Mouse (Mus musculus) retina, postnatal 7 days (tissue): Measurements from ENCODE around the gene Sec13.
A peak's percentile ranks its signal among the peaks of the same experiment; 100 is the strongest.

Source experiments
- DNase-seq: peaks from one replicate; pipeline ENCODE4 v3.0.0-alpha.2; 2012; ENCODE audit warnings: low read depth, low spot score

The Sec13 gene

DNA sequence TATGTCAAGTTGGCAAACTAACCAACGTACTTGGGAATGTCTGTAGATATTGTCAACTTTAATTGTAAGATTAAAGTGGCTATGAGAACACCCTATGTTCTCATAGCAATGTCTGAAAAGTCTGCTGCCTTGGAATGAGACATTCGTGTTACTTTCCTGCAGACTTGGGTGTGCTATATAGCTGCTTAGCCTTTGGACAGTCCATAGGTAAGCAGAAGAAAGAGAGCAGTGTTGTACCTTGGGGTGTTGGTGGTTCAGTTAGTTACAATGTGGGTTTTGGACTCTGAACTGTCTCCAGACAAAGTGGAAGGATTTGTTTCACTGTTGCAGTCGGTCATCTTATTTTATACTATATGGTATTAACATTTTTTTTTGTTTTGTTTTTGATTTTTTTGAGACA is 27.8 kb downstream of the Sec13 start:
- no peak for DNase-seq

DNA sequence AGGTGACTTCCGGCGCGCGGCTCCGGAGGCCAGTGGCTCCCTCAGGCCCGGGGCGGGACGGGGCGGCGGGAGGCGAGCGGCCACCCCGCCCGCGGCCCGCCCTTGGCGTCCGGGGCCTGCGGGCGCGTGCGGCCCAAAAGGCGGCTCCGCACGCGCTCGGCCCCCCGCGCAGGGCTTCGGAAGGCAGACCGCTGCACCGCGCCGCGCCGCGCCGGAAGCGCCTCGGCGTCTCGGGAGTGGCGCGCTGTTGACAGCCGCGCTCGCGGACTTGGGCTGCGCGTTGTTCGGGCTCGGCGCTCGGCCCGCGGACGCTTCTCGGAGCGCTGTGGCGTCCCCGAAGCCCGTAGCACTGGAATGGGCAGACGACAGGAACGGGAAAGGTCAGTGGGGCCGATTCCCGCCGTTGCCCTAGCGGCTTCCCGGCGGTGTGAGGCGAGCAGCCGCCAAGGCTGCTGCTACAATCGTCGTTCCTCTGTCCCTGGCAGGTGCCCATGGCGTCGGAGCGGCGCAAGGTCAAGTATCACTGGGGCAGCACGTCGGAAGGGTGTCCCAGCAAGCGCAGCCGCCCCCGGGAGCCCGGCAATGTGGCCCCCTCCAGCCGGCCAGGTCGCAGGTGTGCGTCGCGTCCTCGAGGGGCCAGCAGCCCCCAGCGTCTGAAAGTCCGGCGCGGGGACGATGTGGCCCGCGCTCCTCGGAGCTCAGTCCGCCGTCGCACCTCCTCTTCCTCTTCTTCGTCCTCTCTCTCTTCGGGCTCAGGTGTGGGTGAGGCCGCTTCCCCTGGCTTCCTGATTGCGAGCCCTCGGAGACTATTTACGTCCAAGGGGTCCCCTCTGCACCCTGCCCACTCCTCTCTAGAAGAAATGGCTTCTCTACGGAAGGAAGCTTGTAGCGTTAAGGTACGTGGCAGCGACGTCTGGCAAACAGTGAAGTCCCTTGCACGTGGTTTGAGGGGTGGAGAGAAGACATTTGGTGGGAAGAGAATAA is 43.0 kb downstream of the Sec13 start:
- no peak for DNase-seq

- DNase-seq = peak; percentile 86
Observed at GRCm38 (mm10) chr6:113696582-113697221, 43.8 kb downstream of the Sec13 start, which contains the start of gene Tatdn2. Tatdn2 (plus strand) TSS chr6:113697050.

GRCm38 (mm10) chr6:113695766-113696355 is 44.7 kb downstream of the Sec13 start:
- DNase-seq = no peak

GRCm38 (mm10) chr6:113695203-113695602 is 45.3 kb downstream of the Sec13 start:
- DNase-seq = no peak

DNA sequence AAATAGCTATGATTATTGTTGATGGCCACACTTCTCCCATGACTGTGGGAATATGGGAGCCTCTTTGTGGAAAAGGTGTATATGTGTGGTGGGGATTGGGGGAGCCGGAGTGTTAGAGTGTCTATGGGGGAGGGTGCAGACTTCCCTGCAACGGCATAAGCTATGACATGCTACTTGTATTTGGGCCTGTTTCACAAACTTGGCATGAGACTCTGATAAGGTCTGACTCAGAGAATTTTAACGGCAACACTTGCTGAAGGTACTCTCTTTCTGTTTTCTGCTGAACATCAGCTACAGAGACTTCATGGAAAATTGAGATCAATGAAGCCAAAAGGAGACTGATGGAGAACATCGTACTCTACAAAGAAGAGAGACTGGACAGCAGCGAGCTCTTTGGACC is 47.2 kb downstream of the Sec13 start:
- DNase-seq = no peak

DNA sequence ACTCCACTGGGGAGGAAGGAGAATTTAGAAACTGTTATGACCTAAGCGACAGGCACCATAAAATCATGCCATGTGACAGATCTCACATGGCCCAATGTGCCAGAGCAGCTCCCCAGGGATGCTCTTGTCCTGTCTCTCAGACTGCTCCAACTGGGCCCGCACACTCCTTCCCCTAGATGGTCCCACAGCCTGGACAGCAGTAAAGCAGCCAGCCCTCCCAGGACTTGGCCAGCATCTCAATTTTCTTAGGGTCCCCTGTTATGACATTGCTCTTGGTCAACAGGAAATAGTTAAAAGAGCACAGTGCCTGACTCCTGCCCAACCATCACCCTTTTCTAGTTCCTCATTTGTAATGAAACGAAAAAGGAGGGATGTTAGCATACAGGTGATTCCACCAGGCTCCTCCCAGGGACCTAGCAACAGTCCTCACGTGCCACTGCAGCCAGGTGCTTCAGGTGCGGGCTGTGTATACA is 47.8 kb downstream of the Sec13 start:
- DNase-seq = no peak

- DNase-seq = no peak
Observed at GRCm38 (mm10) chr6:113691084-113691462, 49.5 kb downstream of the Sec13 start.

DNA sequence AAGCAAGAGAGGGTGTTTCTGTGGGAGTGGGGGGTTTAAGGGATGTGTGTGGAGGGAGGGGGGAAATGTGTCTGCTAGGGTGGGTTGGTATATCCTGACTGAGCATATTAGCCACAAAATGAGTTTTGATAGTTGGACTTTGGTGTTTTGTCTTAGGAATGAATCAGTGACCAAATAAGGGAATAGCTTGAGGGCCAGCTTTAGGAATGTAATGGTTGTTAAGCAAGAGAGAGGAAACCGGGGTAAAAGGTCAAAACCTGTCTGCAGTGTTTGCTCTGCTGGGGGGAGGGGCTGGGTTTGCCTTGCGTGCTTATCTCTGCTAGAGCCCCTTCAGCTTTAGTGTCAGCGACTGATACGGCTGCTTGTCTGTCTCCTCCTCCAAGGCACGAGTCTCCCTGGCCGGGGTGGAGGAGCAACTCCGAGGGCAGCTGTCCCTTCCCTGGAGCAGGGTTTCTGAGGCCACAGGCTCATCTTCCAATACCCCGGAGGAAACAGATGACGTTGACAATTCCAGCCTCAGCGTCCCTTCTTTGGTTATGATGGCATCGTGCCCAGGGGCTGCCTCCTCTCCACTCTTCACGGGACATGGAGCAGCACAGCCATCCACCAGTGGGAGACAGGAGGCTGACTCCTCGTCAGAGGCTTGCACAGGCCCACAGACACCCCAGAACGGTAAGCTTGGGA is 50.0 kb downstream of the Sec13 start:
- no peak for DNase-seq

GRCm38 (mm10) chr6:113690008-113690399 is 50.5 kb downstream of the Sec13 start:
- DNase-seq = no peak

DNA sequence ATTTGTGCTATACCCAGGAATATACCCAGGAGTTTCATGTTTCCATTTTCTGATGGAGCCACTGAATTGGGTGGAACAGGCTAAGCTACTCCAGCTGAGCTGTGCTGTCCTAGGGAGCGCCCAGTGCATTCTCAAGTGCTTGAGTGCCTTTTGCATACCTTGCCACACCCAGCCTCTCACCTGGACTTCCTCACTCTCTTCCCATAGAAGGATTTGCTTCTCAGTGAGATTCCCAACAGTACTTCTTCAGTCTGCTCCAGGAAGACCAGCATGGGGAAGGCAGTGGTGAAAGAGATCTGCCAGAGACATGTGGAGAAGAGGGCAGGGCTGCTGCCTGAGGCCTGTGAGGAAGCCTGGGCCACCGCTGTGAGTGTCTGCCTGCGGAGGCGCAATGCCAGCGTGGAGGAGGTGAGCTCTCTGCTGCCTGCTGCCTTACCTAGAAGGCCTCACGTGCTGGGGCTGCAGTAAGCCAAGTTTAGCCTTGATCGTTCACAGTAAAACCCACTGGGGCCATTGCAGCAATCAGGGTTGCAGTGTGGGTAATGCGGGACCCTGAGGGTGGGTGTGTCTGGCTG is 53.9 kb downstream of the Sec13 start:
- no peak for DNase-seq

DNA sequence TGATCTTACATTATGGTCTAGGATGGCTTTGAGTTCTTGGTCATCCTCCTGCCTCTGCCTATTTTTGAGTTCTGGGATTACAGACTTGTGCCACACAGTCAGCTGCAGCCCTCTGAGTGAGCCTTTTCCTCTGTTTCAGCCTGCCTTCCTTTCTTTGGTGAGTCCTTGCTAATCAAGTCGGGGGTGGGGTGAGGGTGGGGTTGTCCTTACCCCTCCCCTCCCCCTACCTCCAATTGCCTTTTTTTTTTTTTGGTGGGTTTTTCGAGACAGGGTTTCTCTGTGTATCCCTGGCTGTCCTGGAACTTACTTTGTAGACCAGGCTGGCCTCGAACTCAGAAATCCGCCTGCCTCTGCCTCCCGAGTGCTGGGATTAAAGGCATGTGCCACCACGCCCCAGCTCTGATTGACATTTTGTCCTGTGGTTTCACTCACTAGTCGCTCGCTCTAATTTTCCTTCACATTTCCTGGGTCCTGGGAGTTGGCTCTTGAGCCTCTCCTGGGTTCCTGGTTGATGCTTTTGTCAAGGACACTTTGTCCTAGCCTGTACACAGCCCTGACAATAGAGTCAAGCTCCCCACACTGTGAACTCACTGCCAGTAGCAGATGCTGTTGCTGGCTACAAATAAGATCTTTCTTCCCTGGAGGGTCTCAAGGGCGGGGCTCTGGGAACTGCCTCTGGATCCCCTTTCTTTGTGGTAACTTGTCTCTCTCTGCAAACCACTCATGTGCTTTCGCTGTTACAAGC is 57.3 kb downstream of the Sec13 start:
- no peak for DNase-seq

DNA sequence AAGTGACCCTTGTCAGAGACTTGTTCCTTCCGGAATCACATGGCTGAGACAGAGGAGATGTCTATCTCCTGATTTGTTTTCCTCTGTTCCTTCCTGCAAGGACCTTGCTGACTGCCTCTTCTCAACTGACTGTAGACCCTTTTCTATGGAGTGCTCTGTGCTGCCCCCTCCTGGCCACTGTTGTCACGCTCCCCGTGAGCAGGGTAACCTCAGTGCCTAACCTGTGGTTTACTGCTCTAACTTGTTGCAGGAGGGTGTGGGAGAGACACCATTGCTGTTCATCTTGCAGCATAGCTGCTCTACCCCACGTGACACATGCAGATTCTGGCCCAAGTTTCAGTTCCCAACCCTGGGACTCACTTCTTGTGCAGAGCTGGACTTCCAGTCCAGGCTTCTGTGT is 59.3 kb downstream of the Sec13 start:
- DNase-seq = peak; percentile 61

DNA sequence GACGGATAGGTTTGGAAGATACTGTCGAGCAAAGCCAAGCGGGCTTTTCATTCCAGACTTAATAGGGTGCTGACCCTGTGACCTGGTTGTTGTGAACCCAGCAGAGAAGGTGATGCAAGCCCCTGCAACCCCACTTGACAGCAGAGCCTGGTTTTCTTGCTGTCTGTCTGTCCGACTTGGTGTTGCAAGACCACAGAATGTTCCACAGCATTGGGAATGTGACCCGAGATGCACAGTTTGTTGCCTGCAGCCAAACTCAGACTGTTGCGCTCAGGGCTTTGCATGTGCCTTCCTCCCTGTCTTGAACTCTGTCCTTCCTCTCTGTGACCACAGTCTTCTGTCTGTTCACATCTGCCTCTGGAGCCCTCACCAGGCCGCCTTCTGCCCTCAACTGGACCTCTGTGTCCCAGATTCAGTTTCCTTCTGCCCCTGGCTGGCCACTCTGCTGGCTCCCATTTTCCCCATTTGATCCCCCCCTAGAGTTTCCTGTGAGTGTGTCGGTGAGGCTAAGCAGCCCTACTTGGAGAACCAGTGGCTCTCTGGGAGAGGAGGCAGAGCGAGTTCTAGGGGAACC is 60.5 kb downstream of the Sec13 start:
- DNase-seq = no peak

- no peak for DNase-seq
Observed at GRCm38 (mm10) chr6:113678246-113679012, 62.1 kb downstream of the Sec13 start.
